Mouse (Mus musculus) ZHBTc4 (cell line): ENCODE measurements around the gene Ccdc180.

ENCODE experiments used
- DNase-seq: peaks from one replicate; pipeline ENCODE4 v3.0.0-alpha.2; 2011; ENCODE audit warnings: low read depth, low spot score

Gene Ccdc180

DNA sequence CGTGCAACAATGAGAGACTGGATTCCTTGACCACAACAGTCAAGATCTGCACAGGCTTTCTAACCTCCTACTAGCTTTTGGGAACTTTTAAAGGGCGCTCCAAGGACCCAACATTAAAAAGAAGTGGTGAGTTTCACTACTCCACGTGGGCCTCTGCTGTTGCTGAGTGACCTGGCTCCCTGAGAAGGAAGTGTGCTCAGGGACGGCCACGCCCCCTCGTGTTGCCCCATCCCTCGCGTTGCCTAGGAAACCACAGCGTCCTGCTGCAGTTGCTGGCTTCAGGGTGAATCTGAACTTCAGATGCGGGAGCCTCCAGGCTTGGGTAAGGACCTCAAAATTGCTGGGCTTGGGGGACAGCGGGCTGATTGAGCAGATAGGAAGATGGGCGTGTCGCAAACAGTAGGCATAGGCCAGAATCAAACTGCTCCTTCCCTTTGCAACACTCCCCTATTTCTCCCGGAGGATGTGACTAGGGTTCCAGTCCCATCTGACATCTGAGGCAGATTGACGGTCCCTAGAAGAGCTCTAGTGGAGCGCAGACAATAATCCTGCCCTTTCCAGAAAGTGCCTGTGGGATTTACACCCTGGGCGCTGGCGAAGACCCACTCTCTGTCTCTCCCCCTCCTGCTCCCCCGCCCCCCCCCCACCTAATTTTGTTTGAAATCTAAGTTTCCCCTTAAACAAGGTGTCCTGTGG is at the start of gene Ccdc180:
Ccdc180 (plus strand) TSS at position 238 of the 696 bp plus-strand sequence.
- DNase-seq, result peak; percentile 88

DNA sequence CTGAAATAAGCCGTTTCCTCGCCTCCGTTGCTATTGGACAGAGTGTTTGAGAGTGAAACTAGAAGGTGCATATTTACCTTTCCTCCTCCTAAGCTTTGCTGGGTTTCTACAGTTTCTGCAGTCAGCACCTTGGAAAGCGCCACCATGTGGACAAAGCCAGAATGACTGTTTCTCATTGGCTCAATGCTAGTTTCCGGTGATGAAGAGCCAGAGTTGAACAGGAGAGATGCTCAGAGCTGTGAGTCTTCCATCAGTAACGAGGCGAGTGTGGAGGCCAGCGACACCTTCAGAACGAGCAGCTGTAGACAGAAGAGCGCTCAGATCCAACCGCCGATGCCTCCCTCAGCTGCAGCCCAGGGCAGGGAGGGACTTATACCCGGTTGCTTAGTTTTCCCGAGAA is 45.7 kb upstream of the Ccdc180 start:
- peak; percentile 81 for DNase-seq

DNA sequence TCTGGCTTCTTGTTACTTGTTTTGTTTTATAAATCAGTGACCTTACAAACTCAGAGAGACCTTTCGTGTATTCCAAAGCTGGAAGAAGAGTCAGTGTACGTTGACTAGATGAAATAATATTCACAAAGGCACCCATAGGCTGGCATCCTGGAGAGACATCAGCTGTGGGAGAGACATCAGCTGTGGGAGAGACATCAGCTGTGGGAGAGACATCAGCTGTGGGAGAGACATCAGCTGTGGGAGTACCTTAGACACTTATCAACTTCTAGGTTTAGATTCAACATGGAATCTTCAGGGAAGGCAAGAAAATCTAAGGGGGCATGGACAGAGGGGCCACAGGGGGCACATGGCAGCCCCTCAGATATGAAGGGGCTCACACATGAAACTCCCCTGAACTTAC is 43.8 kb upstream of the Ccdc180 start:
- DNase-seq, result no peak

DNA sequence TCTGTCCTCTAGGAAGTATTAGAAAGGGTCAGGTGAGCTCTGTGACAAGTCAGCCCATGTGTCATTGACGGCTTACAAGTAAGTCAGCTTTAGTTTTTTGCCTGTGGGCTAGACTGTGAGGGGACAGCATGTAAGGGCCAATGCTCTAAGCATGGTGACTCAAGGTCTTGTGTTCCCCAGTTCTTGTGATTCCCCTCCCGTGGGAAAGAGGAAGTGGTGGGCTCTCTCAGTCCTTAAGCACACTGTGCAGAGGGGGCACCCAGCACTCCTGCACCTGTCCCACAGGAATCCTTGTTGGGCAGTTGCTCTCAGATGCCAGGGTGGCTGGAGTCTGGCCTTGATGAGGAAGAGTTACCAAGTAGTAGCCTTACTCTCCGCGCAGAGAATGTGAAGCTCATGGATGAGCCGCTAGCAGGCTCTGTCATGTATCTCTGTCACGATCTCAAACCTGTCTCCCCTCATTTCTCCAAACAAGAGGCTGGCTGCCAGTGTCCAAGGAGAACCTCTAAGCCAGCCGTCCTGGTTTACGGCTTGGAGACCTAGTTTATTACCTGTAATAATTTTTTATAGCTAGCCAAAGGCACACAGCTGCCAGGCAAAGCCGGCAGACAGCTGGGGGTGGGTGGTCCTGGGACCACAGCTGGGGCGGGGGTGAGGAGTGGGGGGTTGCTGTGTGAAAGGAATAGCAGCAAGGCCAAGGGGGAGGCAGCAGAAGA is 41.8 kb upstream of the Ccdc180 start, which contains the start of gene Stra6l:
Stra6l (plus strand) TSS at position 556 of the 716 bp plus-strand sequence.
- no peak for DNase-seq

DNA sequence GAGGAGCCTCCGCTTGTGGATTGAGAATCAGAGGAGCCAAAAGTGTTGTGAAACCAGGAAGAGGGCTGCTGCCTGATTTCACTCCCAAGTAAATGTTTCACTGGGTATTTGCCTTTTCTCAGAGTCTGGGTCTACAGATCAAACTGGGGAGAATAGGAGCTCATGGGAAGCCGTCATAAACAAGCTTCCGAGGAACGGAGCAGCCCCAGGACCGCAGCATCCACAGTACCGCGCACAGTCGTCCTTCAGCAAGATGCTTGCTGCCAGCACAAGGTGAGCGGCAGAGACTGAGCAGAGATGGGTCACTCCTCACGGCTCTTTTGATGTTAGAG is 41.3 kb upstream of the Ccdc180 start:
- DNase-seq, result no peak

DNA sequence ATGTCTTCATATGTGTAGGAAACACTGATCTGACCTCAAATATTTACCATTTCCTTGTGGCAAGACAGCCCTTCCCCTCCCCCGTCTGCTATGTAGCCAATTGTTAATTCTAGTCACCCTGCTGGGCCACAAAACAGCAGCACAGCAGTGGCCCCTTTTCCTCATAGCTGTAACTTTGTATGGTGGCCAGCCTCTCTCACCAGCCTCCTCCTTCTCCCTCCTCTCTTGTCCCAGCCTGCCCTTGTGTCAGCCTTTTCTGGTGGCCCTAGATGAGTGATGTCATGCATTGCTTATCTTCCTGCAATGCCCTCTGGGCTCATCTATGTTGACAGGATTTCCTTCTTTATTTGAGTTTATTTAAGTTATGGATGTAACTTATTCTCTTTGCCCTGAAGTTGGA is 40.7 kb upstream of the Ccdc180 start:
- peak; percentile 35 for DNase-seq

DNA sequence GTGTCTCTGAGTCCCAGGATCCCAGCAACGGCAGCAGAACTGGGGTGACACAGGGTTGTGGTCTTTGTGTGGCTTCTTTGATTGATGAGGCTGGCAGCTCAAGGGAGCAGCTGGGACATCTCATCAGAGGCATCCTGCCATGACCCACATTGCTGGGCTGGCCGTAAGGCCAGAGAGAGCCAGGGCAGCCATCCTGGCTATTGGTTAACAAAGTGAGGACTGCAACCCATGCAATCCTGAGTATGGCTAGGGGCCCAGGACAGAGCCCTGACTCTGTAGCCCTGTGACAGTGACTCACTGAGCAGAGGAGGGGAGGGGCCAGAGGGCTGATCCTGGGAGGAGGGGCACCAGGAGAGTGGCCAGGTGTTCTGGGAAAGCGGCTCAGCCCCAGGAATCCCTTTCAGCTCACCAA is 38.5 kb upstream of the Ccdc180 start:
- DNase-seq, result peak; percentile 57

DNA sequence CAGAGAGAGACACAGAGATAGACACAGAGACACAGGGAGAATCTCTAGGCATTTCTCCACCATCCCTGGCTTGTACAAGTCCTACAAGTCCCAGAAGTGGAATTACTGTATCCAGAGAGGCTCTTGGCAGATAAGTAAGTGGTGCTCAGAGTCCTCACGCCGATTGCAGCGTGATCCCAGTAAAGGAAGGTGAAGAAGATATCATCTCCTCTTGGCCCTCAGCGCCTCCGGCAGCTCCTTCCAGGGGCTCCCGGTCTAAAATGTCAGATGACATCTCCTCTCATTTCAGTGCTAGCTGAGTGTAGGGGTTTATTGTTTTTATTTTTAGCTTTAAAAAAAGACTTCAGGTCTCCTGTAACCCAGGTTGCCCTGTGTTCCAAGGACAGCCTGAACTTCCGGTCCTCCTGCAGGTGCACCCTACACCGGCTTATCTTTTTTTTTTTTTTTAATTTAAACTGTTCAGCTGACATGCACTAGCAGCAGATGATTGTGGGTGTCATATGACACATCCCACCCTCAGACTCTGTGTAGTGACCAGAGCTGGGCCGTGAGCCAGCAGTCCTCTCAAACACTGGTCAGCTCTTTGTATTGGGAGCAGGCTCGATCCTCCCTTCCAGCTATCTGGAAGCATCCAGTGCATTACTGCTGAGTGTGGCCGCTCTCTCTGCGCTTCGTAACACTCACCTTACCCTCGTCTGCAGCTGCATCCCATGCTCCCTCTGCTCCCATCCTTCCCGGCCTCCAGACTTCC is 36.4 kb upstream of the Ccdc180 start:
- no peak for DNase-seq

DNA sequence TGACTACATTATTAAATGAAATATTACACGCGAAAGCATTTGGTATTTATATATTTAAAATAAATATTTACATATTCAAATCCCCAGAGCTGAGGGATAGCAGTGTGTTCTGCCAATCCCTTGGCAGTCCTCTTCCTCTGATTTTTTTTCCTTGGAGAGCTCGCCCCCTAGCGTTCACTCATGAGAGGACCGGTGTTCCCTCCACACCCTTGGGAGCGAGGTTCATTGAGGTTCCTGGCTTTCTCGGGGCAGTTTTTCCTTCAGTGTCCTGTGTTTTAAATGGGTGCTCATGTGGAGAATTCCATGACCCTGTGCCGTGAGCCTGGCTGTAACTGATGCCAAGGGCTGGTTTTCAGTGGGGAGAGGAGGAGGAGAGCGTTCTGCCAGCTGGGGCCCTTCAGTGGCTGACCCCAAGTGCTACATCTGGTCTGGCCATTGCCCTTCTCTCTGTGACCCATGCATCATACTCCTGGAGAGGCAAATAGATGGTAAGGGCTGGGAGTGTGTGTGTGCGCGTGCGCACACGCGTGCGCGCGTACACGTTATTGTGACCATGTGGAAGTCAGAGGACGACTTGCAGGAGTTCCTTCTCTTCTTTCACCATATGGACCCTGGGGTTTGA is 34.2 kb upstream of the Ccdc180 start:
- DNase-seq, result peak; percentile 79

DNA sequence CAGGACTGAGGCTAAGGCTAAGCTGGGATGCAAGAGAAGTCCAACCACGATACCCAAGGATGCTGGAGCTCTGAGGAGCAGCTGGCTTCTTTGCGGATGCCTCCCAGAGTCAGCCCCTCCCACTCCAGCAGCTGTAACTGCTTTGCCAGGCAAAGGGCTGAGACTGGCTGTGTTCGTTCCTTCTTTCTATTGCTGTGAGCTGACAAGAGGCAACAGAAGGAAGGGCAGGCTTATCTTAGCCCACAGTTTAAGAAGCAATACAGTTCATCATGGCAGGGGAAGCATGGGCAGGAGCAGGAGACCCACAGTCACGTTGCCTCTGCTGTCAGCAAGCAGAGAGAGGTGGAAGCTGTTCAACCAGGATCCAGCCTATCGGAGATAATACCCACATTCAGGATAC is 28.9 kb upstream of the Ccdc180 start:
- no peak for DNase-seq

DNA sequence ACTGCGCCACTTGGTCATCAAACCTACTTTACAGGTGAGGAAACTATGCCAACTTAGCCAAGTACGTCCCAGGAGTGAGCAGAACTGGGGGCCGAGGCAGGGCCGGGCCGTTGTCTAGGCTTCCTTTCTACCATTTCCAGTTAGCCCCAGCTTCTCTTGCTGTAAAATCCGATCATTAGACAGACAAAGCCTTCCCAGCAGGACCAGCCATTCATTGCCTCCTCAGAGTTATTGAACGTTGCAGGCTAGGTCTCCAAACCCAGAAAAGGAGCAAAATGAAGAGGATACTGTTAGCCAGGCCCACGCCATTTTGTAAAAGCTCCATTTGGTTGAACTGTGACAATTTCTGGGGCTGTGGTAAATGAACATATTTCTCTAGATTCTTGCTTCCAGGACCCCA is 22.7 kb upstream of the Ccdc180 start:
- peak; percentile 59 for DNase-seq

DNA sequence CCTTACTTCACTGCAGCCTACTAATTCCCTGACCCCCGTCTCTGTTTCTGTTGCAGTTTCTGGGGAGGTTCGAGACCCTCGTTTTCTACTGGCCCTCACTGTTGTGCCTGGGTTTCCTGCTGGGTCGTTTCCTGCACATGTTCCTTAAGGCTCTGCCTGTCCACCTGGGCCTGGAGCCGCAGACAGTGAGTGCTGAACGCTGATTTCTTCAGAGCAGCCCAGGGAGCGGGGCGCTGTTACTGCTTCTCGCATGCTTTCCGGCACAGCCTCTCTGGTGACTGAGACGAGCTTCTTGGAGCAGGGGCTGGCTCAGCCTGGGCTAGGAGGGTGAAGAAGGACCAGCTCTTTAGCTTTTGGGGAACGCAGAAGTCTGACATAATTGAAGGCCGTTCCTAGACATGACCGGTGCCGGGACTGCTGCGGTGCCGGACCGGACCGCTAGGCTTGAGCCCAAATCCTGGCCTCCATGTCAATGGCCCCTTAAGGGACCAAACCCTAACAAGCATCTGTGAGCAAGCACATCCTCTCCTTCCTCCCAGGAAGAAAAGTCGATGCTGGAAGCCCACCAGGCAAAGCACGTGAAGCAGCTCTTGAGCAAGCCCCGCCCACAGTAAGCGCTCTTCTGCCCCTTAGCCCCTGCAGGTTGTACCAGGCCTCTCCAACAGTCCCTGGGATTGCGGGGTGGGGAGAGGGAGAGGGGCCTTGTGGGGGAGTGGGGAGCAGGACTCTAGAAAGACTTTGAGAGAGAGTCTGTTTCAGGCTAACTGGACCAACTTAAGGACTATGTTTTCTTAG is 20.9 kb upstream of the Ccdc180 start:
- peak; percentile 65 for DNase-seq

DNA sequence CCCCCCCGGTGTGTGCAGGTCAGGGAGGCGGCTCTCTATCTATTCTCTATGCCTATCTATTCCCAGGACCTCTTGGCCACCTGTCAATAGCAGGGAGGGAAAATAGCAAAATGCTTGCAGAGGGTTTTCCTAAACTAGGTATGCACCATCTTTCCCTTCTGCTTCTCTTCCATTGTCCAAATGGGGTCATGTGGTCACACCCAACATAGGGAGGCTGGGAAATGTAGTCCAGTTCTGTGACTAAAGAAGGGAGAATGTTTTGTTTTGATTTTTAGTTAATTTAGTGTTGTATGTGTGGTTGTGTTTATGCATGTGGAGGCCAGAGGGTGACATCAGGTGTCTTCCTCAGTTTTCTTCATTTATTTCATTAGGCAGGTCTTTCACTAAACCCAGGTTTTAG is 18.0 kb upstream of the Ccdc180 start:
- no peak for DNase-seq

DNA sequence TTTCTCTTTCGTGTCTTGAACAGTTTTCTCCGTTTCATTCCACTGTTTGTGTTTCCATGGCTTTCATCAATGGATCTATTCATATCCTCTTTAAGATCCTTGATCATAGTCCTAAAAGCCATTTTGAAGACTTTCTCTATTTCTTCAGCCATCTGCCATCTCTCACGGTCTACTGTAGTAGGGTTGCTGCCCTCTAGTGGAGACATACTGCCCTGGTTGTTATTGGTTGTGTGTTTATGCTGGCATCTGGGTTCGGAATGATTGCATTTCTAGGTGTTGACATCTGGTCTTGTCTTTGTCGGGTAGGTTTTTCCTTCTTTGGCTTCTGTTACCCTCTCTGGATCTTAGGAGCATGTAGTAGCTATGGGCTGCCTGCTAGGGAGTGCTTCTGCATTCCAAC is 11.2 kb upstream of the Ccdc180 start:
- DNase-seq, result peak; percentile 73

DNA sequence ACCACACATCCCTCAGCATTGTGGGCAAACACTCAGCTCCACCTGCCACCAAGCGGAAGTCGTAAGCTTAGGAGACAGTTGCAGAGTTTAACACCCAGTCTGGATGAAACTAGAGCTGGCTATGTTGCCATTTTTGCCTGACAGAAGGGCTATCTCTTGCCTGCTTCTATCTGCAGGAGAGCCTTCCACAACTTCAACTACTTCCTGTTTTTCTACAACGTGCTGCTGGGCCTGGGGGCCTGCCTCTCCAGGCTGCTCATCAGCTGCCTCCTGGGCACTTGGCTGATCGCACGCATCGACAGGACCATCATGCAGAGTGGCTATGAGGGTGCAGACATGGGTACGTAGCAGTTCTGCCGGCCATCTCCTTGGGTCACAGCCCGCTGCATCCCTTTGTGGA is 7.6 kb upstream of the Ccdc180 start:
- no peak for DNase-seq

DNA sequence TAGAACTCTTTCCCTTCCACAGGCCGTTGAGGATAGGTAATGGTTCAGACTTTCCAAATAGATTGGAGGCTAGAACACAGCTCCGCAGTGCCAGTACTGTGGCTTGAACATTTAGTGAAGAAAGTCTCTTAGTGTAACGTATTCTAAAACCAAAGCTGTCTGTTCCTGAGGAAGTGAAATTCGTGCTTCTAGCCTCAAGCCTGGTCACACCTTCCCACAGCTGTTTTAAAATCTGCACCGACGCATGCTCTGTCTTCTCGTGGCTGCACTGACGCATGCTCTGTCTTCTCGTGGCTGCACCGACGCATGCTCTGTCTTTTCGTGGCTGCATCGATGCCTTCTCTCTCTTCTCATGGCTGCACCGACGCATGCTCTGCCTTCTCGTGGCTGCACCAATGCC is 6.9 kb upstream of the Ccdc180 start:
- DNase-seq, result no peak

DNA sequence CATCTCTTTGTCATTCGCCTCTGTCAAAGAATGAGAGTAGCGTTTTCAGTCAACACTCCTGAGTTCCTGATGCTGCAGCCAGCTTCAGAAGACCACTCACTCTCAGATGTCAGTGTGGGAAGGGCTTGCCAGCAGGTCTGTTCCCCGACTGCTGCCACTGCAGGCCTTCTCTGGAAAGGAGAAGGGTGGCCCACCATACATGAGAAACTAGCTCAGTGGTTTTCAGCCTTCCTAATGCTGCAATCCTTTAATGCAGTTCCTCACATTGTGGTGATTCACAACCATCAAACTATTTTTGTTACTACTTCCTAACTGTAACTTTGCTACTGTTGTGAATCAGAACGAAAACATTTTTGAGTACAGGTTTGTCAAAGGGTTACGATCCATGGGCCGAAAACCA is 616 bp upstream of the Ccdc180 start:
- DNase-seq, result no peak

DNA sequence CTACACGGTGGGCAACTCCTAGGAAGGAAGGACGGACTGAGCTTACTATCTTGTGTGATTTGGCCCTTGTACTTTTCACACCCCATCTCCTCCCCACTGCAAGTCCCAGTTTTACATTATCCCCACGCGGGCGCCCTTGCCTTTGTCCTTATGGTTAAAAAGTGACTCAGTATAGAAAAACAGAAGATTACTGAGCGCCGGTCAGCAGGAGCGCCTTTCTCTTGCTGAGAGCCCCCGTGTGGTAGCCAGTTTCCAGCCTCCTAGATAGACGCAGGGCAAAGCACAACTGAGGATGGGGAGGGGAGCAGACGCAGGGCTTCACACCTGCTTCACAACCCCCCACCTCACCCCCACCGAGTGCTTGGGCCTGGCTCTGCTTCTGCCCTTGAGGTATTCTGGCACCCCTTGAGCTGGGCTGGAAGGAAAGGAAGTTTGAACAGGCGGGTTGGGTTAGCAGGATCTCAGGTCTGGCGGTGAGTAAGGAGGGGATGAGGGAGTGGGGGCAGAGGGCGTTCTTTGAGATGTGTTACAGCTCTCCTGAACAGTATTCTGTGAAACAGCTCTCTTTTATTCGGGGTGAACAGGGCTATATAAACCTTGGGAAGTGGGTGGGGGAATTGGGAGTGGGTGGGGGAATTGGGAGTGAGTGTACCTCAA is 6.5 kb downstream of the Ccdc180 start:
- DNase-seq, result peak; percentile 17

DNA sequence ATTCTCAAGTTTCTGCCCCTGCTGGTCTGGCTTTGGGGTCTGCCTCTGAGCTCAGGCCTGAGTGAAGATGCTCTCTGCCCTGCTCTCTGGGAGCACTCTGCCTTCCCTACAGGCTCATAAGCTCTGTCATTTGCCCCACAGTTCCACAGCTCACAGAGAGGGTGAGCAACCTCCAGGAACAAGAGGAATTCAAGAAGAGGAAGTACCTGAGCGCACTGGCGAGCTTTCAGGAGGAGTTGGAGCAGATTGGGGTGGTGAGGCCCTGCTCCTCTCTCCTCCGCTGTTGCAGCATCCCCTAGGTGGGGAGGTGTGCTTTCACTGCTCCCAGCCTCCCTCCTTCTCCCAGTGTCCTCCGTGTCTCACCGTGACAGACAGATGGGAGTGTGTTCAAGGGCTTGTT is 8.3 kb downstream of the Ccdc180 start:
- no peak for DNase-seq

DNA sequence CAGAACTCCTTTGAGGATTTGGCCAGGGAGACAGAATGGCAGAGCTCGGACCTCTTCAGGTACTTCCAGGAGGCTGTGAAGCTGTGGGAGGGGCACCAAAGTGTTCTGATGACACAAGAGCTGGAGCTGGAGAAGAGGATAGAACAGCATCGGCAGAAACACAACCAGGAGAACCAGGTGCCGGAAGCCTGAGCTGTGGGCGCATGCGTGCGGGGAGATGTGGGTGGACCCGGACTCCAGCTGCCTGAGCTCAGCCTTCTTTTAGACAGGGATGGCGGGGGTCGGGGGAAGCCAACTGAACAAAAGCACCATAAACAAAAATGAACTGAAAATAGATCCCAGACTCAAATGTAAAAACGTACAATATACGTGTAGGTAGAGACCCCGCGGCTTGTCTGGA is 19.2 kb downstream of the Ccdc180 start:
- DNase-seq, result no peak

DNA sequence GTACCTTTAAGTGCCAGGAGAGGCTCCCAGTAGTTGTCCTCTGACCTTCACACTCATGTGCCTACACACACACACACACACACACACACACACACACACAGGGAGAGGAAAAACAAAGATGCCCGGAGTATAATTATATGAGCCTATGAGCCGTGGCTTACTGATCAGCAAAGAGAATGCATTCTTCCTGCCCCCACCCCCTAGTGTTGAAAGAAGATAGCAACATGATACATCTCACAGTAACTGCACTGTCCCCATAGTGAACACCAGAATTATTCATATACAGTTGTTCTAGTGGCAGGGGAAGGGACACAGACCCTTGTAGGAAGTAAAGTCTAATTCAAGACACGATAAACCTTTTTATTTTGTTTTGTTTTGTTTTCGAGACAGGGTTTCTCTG is 19.8 kb downstream of the Ccdc180 start:
- DNase-seq, result peak; percentile 18
